Mouse (Mus musculus): ENCODE results near the gene Ifitm7.

DNA sequence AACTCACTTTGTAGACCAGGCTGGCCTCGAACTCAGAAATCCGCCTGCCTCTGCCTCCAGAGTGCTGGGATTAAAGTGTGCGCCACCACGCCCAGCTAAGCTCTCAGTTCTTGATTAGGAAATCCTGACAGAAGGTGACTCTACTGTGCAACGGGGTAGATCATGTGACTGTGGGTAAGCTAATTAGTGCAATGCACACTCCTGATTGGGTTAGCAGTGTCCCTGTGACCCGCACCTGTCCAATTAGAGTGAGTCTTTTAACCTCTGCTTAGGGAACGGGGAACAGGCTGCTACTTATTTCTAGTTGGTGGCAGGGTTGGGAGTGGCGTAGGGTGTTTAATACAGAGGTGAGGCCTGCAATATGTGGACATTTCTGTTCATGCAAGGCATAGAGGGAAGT, 14.6 kb downstream of the Ifitm7 start:
- TF ChIP-seq CTCF (IDR thresholded peaks at IDR 0.05; ENCODE audit: low read depth, low read length) (no peak), POLR2AphosphoS5 (IDR thresholded peaks at IDR 0.05; ENCODE audit: insufficient replicate concordance, low read depth, low read length) (no peak)

All from G1E (cell line).